Mouse (Mus musculus) CD8-positive naive resting alpha-beta T cell, adult 2 months (primary cell): ENCODE data around the gene Lztr1.

ENCODE experiments used
- DNase-seq, 2 experiments: peaks; one replicate each; pipeline ENCODE4 v3.0.0; 2022; ENCODE audit warnings: low read depth in 2 of 2, low spot score in 2 of 2

The Lztr1 gene

GRCm38 (mm10) chr16:17556180-17556579, 47.7 kb downstream of the Lztr1 start:
- no peak for DNase-seq

- no peak for DNase-seq
Observed at GRCm38 (mm10) chr16:17556907-17557306, 48.4 kb downstream of the Lztr1 start.

GRCm38 (mm10) chr16:17557947-17558480, 49.5 kb downstream of the Lztr1 start:
- DNase-seq: peak; percentile 44 to 60

GRCm38 (mm10) chr16:17558811-17559210, 50.3 kb downstream of the Lztr1 start:
- DNase-seq: no peak

- DNase-seq: no peak
Observed at GRCm38 (mm10) chr16:17559396-17560027, 51.0 kb downstream of the Lztr1 start.

- no peak for DNase-seq
Observed at GRCm38 (mm10) chr16:17561128-17561750, 52.8 kb downstream of the Lztr1 start, which contains the start of gene Lrrc74b. Lrrc74b (minus strand) TSS chr16:17561247.

GRCm38 (mm10) chr16:17561751-17562208, 53.3 kb downstream of the Lztr1 start, which contains the start of gene P2rx6:
P2rx6 (plus strand) TSS chr16:17561885.
- DNase-seq: no peak

- no peak for DNase-seq
Observed at GRCm38 (mm10) chr16:17563580-17563979, 55.1 kb downstream of the Lztr1 start.

GRCm38 (mm10) chr16:17564221-17564620, 55.7 kb downstream of the Lztr1 start:
- DNase-seq: no peak

- no peak for DNase-seq
Observed at GRCm38 (mm10) chr16:17564771-17565170, 56.3 kb downstream of the Lztr1 start.

GRCm38 (mm10) chr16:17566186-17566585, 57.7 kb downstream of the Lztr1 start:
- no peak for DNase-seq
